Mouse (Mus musculus): ENCODE results near the gene Akna.

DNA sequence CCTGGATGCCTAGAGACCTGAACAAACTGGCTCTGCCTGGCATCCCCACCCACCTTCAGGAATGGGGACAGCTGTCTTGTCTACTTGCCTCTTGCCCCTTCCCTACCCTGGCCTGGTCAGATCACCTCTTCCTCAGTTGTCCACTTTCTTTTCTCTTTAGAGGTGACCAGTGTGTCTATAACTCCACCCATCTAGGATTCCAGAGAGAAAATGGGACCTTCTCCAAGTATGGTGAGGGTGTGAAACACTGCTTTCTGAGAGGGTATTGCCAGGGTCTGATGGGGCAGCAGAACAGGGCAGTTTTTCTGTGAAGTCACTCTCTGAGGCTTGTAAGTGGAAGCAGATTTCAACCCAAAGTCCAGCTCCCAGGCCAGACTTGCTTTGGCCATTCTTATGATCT lies 57.9 kb downstream of the Akna start:
- TF ChIP-seq USF1 (IDR thresholded peaks at IDR 0.05; ENCODE audit: low read depth): no peak
- no peak for TF ChIP-seq E2F4 (IDR thresholded peaks at IDR 0.05; ENCODE audit: insufficient read depth)
- no peak for TF ChIP-seq POLR2A (IDR thresholded peaks at IDR 0.05; ENCODE audit: insufficient read length, low read depth)
